Mouse (Mus musculus) neural tube, embryonic 11.5 days (tissue): ENCODE measurements around the gene Dntt. TPM values are rescaled to one million over a fixed set of nuclear protein-coding genes. Genes with fewer than 3 reads are reported as not detected.

ENCODE experiments used
- ATAC-seq: fragments of 200-750 bp; cut with Nextera tagmentation; 2 replicates; pipeline ENCODE4 v1.8.0; 2017; ENCODE audit warnings: moderate number of reproducible peaks, mild to moderate bottlenecking, moderate TSS enrichment, moderate library complexity; ENCODE audit not compliant: insufficient read depth, low FRiP score, low TSS enrichment
- DNase-seq: peaks from one replicate; pipeline ENCODE4 v3.0.0-alpha.2; 2015; ENCODE audit warnings: low spot score
- H3K27ac ChIP-seq: fragments of 300-500 bp; sonication (generic); 2 replicates; pipeline ENCODE4 v1.5.1; 2014; ENCODE audit warnings: low read depth, mild to moderate bottlenecking, low read length
- H3K27me3 ChIP-seq: fragments of 300-500 bp; sonication (generic); 2 replicates; pipeline ENCODE4 v1.6.1; 2014; ENCODE audit warnings: mild to moderate bottlenecking, low read length, mixed read lengths; ENCODE audit not compliant: control insufficient read depth, insufficient read depth
- H3K36me3 ChIP-seq: fragments of 300-500 bp; sonication (generic); 2 replicates; pipeline ENCODE4 v1.6.1; 2014; ENCODE audit warnings: mild to moderate bottlenecking, low read length, moderate library complexity, mixed read lengths; ENCODE audit not compliant: control insufficient read depth, insufficient read depth
- H3K4me1 ChIP-seq: fragments of 300-500 bp; sonication (generic); 2 replicates; pipeline ENCODE4 v1.6.1; 2014; ENCODE audit warnings: low read length, mixed read lengths; ENCODE audit not compliant: control insufficient read depth, insufficient read depth
- H3K4me2 ChIP-seq: fragments of 300-500 bp; sonication (generic); 2 replicates; pipeline ENCODE4 v1.6.1; 2014; ENCODE audit warnings: low read depth, mild to moderate bottlenecking, moderate library complexity
- H3K4me3 ChIP-seq: fragments of 300-500 bp; sonication (generic); 2 replicates; pipeline ENCODE4 v1.5.1; 2014; ENCODE audit warnings: low read depth, low read length
- H3K9ac ChIP-seq: fragments of 300-500 bp; sonication (generic); 2 replicates; pipeline ENCODE4 v1.6.1; 2014; ENCODE audit warnings: mild to moderate bottlenecking, low read length
- H3K9me3 ChIP-seq: fragments of 300-500 bp; sonication (generic); 2 replicates; pipeline ENCODE4 v1.6.1; 2016; ENCODE audit warnings: low read length; ENCODE audit not compliant: control insufficient read depth
- WGBS: fragments of 180-500 bp; shearing (Covaris S2); extraction: QIAGEN DNeasy Blood & Tissue Kit; methylation state at CpG from one replicate; pipeline ENCODE4 v1.1.7; 2014; 5-methylcytosine and 5-hydroxymethylcytosine counted together
- polyA plus RNA-seq: library from polyadenylated mRNA; unstranded; fragments of >200 nt; fragmentation: Nextera tagmentation; extraction: Ambion mirVana; gene quantifications from 2 replicates; pipeline ENCODE4 v1.2.1, GENCODE M21; 2014

Dntt gene
- polyA plus RNA-seq, 1 experiment from 2014 or later, result 0.17 TPM

DNA sequence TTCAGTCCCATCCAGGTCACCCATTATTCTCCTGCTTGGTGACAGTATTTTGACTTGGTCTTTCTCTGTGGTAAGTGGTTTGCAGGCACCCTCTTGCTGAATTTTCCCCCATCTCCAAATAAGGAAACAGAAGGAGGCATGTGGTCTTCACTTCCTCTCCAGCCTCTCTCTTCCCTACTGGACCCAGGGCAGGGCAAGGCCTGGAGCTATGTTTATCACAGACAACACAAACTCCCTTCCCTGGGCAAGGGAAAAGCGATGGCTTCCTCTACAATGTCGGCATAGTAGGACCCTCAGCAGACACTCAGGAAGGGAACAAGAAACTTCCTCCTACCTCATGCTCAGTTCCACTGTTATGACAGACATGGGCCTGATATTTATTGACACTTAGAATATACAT, 62.8 kb downstream of the Dntt start:
- Histone ChIP-seq H3K9ac (no peak overlapping the region), H3K9me3 (no peaks in the 10 kb centered on the region), H3K4me3 (no peak overlapping the region), H3K4me2 (no peak overlapping the region), H3K36me3 (no peaks in the 10 kb centered on the region), H3K27ac (no peak overlapping the region), H3K27me3 (no peaks in the 10 kb centered on the region), H3K4me1 (no peaks in the 10 kb centered on the region)
- ATAC-seq (no peak), DNase-seq (no peak)
- 88% methylated on average over 2 of the region's 2 CpGs for WGBS

DNA sequence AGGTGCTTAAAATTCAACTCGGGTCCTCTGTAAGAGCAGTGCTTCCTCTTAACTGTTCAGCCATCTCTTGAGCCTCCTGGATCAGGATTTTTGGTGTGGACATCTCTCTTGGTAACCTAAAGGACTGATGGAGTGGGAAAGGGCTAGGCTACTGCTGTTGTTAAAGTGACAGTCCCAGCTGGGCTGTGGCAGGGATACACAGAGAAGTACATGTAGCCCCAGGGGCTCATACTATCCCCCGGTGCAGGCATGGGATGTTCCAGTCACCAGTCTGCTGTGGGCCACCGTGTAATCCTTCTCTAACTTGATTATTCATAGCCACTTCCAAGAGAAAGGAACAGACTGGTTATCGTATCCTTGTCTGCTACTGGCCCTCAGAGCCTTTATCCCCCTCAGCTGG, 68.0 kb downstream of the Dntt start:
- Histone ChIP-seq H3K4me1 (no peaks in the 10 kb centered on the region), H3K27me3 (no peaks in the 10 kb centered on the region), H3K4me3 (no peak overlapping the region), H3K9me3 (no peaks in the 10 kb centered on the region), H3K9ac (no peak overlapping the region), H3K4me2 (no peak overlapping the region), H3K36me3 (no peaks in the 10 kb centered on the region), H3K27ac (no peak overlapping the region)
- DNase-seq (no peak), ATAC-seq (no peak)
- 71% methylated on average over 4 of the region's 4 CpGs for WGBS

DNA sequence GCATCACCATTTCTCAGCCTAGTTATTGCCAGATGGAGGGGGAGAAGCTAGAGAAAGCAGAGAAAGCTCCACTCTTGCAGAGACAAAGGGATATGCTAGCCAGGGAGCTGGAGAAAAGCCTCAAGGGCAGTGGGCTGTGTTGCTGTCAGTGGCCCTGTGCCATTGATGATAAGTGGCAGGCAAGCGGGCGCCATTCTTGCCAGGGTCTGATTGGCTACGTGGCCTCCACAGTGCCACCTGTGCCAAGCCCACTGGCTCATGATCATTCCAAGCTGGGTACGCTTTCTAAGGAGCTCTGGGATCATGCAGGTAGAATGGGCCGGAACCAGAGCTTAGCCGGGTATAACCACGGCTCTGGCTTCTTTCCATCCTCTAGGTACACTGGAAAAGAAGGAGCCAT, 71.8 kb downstream of the Dntt start:
- ATAC-seq (no peak), DNase-seq (no peak)
- Histone ChIP-seq H3K27me3 (no peaks in the 10 kb centered on the region), H3K9me3 (no peaks in the 10 kb centered on the region), H3K4me2 (no peak overlapping the region), H3K4me1 (no peaks in the 10 kb centered on the region), H3K4me3 (no peak overlapping the region), H3K36me3 (no peaks in the 10 kb centered on the region), H3K27ac (no peak overlapping the region), H3K9ac (no peak overlapping the region)
- WGBS, result 90% methylated on average over 7 of the region's 7 CpGs

- DNase-seq (no peak), ATAC-seq (no peak)
- Histone ChIP-seq H3K9me3 (no peaks in the 10 kb centered on the region), H3K27ac (no peak overlapping the region), H3K4me3 (no peak overlapping the region), H3K4me2 (no peak overlapping the region), H3K4me1 (no peaks in the 10 kb centered on the region), H3K27me3 (no peaks in the 10 kb centered on the region), H3K36me3 (no peaks in the 10 kb centered on the region), H3K9ac (no peak overlapping the region)
- 90% methylated on average over 8 of the region's 8 CpGs for whole genome bisulfite sequencing
Observed at GRCm38 (mm10) chr19:41101390-41101789, 72.3 kb downstream of the Dntt start.

DNA sequence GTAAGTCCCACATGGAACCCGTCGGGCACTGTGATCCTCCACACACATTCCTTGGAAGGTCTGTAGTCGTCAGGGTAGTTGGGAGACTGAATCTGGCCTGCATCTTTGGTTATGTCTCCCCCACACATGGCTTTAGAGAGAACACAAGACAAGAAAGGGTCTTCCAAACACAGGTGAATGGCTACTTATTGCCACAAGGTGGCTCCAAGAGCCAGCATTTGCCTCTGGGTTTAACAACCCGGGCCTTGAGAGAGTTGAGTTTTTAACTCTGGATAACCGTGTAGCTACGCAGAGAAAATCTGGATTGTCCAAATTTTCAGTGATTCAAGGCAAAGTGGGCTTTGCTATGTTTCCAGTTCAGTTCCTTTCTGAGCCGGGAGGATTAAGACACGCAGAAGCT, 75.8 kb downstream of the Dntt start:
- Histone ChIP-seq H3K9ac (no peak overlapping the region), H3K36me3 (no peaks in the 10 kb centered on the region), H3K9me3 (no peaks in the 10 kb centered on the region), H3K27me3 (no peaks in the 10 kb centered on the region), H3K27ac (no peak overlapping the region), H3K4me3 (no peak overlapping the region), H3K4me1 (no peaks in the 10 kb centered on the region; the same call in 1 of the 2 replicates), H3K4me2 (no peak overlapping the region)
- peak; percentile 61 for DNase-seq
- no peak for ATAC-seq
- 54% methylated on average over 8 of the region's 8 CpGs for WGBS

DNA sequence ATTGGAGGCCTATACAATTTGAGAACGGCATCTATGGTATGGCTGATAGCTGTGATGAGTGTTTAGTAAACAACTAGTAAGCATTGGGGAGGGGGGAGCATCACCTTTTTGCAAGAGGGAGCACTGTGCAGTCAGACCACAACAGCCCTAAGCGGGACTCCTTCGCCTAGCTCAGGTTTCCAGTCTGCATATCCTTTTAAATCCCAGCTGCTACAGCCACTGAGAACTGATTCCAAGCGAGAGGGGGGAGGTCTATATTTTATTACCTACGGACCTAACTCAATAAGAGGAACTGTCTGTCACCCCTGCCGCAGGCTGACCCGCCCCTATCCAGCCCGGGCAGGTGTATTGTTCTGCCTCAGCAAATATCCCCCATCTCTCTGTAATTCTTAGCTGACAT, 78.5 kb downstream of the Dntt start:
- Histone ChIP-seq H3K27me3 (no peaks in the 10 kb centered on the region), H3K9me3 (no peaks in the 10 kb centered on the region), H3K27ac (no peak overlapping the region), H3K4me2 (no peak overlapping the region), H3K9ac (no peak overlapping the region), H3K4me3 (no peak overlapping the region), H3K4me1 (no peaks in the 10 kb centered on the region; the same call in 1 of the 2 replicates), H3K36me3 (no peaks in the 10 kb centered on the region)
- DNase-seq (no peak), ATAC-seq (no peak)
- 57% methylated on average over 8 of the region's 8 CpGs for WGBS

- H3K9me3 ChIP-seq, result no peaks in the 10 kb centered on the region
- H3K9ac ChIP-seq, result no peak overlapping the region
- DNase-seq (no peak), ATAC-seq (no peak)
- H3K27me3 ChIP-seq, result no peaks in the 10 kb centered on the region
- H3K36me3 ChIP-seq, result no peaks in the 10 kb centered on the region
- H3K4me3 ChIP-seq, result no peak overlapping the region
- peaks cover 6% of the 10 kb centered on the region for H3K4me1 ChIP-seq
- no peak overlapping the region for H3K4me2 ChIP-seq
- 87% methylated on average over 7 of the region's 7 CpGs for WGBS
- no peak overlapping the region for H3K27ac ChIP-seq
Observed at GRCm38 (mm10) chr19:41108666-41109065, 79.6 kb downstream of the Dntt start.

Other genes with a start within 250 kb of the Dntt start
- gene Ccnj, start 198.0 kb upstream of the Dntt start, polyA plus RNA-seq, result 37.6 and 38.3 TPM in 2 replicates
- gene Zfp518a, start 134.6 kb upstream of the Dntt start, polyA plus RNA-seq, result 18.6 and 19.0 TPM in 2 replicates
- gene Blnk, start 34.7 kb upstream of the Dntt start, polyA plus RNA-seq, result 0.45 and 0.70 TPM in 2 replicates
- not detected in 2 replicates for gene Opalin, start 47.8 kb downstream of the Dntt start, polyA plus RNA-seq
- gene Tll2, start 177.6 kb downstream of the Dntt start, polyA plus RNA-seq, result 0.99 and 1.2 TPM in 2 replicates
- 142 and 148 TPM in 2 replicates for gene Tm9sf3, start 234.7 kb downstream of the Dntt start, polyA plus RNA-seq